Mouse (Mus musculus) kidney, adult 2 months (tissue): Measurements from ENCODE around the gene Wdr63.

Source experiments
- CTCF ChIP-seq: fragments of 200-500 bp; conservative IDR thresholded peaks from 2 replicates; pipeline ENCODE4 v1.5.1; 2011; ENCODE audit warnings: low read depth, mild to moderate bottlenecking, control low read depth, low read length, moderate library complexity, mixed read lengths; ENCODE audit not compliant: insufficient read depth, insufficient read length
- POLR2A ChIP-seq: fragments of 200-500 bp; IDR thresholded peaks from one replicate; pipeline ENCODE4 v1.6.1; 2011; ENCODE audit warnings: low read depth, low read length, control low read depth

- TF ChIP-seq CTCF = no peak
- no peak for TF ChIP-seq POLR2A
Measured at GRCm38 (mm10) chr3:146150058-146150400, 42.1 kb upstream of the Wdr63 start.
